Mouse (Mus musculus) bone marrow, adult 2 months (tissue): ENCODE data around the gene Kdm5a. TPM values are rescaled to one million over a fixed set of nuclear protein-coding genes. Genes with fewer than 3 reads are reported as not detected.

Source experiments
- H3K27ac ChIP-seq: fragments of 200-500 bp; 2 replicates; pipeline ENCODE4 v1.5.1; 2012; ENCODE audit warnings: low read depth, mild to moderate bottlenecking, control low read depth, inconsistent platforms, low read length; ENCODE audit not compliant: control insufficient read depth, poor library complexity, insufficient read depth
- H3K4me1 ChIP-seq: fragments of 200-500 bp; 2 replicates; pipeline ENCODE4 v1.6.1; 2011; ENCODE audit warnings: low read length; ENCODE audit not compliant: control insufficient read depth, insufficient read depth
- H3K4me3 ChIP-seq: fragments of 200-500 bp; replicated peaks from 2 replicates; pipeline ENCODE3; 2011; ENCODE audit warnings: mild to moderate bottlenecking, low read depth, low read length, control low read depth; ENCODE audit not compliant: control insufficient read depth
- CTCF ChIP-seq: fragments of 200-500 bp; IDR thresholded peaks from 2 replicates; pipeline ENCODE4 v1.5.1; 2011; ENCODE audit warnings: low read length, control low read depth; ENCODE audit not compliant: control insufficient read depth, insufficient read depth
- POLR2A ChIP-seq: fragments of 200-500 bp; IDR thresholded peaks from 2 replicates; pipeline ENCODE4 v1.6.1; 2011; ENCODE audit warnings: low read depth, mild to moderate bottlenecking, control low read depth, low read length, borderline replicate concordance; ENCODE audit not compliant: control insufficient read depth
- WGBS: fragments of 180-500 bp; shearing (Covaris S2); methylation state at CpG from one replicate; pipeline ENCODE4 v1.1.7; 2018; 5-methylcytosine and 5-hydroxymethylcytosine counted together
- polyA plus RNA-seq: library from polyadenylated mRNA; stranded (reverse); fragments of >200 nt; gene quantifications from 2 replicates; pipeline ENCODE4 v1.2.4, GENCODE M21; 2011; ENCODE audit warnings: low replicate concordance; ENCODE audit not compliant: missing spikeins, insufficient read depth, insufficient read length

Kdm5a gene
- polyA plus RNA-seq, 1 experiment: 51.3 TPM

DNA sequence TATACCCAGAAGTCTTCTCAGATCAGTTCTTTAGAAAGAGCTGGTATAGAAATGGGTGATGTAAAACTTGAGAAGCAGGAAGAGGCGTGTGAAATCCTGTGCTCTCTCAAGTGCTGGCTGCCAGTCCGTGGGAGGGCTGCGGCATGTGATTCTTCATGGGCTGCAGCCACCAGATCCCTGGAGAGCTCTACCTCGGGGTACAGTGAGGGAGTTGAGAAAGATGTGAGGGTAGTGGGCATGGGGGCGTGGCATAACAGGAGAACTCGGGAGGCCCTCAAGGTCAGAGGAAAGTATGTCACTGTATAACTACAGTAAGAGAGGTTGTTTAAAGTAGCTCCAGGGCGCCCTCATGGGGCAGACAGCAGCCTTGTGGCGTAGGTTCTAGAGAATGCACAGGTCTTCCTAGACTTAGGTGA is 119.3 kb downstream of the Kdm5a start:
- TF ChIP-seq POLR2A: no peak
- peak; percentile 68 for TF ChIP-seq CTCF
- WGBS: 24% methylated on average over 8 of the region's 8 CpGs
- peaks cover 15% of the 10 kb centered on the region for H3K4me1 ChIP-seq
- no peak overlapping the region for H3K4me3 ChIP-seq
- peak overlapping the region; percentile 52; the same call in 1 of the 2 replicates for H3K27ac ChIP-seq

DNA sequence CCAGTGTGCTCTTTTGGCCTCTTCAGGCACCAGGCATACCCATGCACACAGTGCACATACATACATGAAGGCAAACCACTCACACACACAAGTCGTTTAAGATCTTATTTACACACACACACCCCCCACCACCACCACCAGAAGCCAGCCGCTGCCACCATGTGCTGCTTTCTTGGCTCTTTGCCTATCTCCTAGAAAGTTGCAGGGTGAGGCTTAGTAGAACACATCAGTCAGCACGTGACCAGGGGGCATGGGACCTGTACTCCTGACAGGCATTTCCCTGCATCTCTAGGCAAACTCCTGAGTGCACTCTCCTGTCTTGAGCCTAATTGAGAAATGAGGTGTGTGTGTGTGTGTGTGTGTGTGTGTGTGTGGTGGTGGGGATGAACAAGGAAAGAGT is 121.1 kb downstream of the Kdm5a start:
- no peak for TF ChIP-seq CTCF
- TF ChIP-seq POLR2A: no peak
- H3K4me3 ChIP-seq: no peak overlapping the region
- WGBS: 21% methylated on average over 3 of the region's 3 CpGs
- no peak overlapping the region for H3K27ac ChIP-seq
- peaks cover 12% of the 10 kb centered on the region for H3K4me1 ChIP-seq

DNA sequence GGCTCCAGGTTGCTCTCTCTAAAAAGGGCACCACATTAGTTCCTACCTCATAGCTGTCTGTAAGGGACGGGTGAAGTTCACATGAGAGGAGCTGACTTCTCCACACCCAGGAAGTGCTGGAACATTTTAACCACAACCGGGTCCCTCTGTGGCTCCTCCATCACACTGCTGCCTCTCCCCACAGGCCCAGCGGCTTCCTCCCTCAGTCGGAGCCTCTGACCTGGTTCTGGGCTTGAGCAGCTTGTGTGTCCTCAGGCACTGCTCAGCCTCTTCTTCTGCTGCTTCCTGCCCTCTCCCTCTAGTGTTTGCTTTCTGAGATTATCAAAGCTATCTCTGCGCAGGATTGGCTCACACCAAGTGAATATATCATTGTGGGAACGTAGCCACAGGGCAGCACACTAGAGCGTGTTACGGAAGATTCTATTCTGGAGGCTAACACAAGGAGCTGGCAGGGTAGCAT is 122.2 kb downstream of the Kdm5a start:
- Histone ChIP-seq H3K4me1 (peaks cover 10% of the 10 kb centered on the region), H3K27ac (peak overlapping the region; percentile 17), H3K4me3 (no peak overlapping the region)
- WGBS: 10% methylated on average over 8 of the region's 8 CpGs
- TF ChIP-seq CTCF: no peak
- no peak for TF ChIP-seq POLR2A

DNA sequence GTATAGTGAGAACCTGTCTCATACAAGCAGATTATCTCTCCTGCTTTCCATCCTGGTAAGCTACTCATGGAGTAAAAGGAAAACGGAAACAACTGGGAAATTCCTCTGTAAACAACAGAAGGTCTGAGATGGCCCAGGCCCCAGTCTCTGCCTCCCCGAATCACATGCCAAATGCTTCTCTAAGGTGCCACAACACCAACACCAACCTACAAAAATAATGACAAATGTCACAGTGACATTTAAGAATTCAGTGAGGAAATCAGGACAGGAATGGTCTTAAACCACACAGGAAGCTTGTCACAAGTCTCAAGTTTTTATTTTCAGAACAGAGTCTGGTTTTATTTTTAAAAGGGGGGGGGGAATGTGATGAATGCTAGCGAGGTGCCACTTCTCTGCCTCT is 124.7 kb downstream of the Kdm5a start:
- H3K27ac ChIP-seq: no peak overlapping the region

DNA sequence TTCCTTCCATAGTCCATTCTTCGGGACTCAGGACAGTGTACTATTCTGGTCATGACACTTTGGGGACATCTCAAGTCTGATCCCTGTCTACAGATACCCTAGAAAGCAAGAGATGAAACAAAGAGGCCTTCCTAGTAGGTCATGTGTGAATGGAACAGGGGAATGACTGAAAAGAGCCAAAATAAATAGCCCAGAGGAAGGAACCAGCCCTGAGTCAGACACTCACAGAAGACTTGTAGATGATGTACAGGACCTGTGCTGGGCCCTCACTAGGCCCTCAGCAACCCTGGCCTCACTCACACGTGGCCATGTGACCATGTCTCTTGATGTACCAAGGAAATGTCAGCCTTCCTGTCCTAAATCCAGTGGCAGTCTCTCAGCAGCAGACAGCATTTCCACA is 125.5 kb downstream of the Kdm5a start:
- H3K27ac ChIP-seq: no peak overlapping the region
- 45% methylated on average over 2 of the region's 2 CpGs for WGBS
- H3K4me3 ChIP-seq: no peak overlapping the region
- H3K4me1 ChIP-seq: peaks cover 7% of the 10 kb centered on the region
- TF ChIP-seq CTCF (no peak), POLR2A (no peak)

More for the DNA sequence above, 124.7 kb downstream of the Kdm5a start:
- Histone ChIP-seq H3K4me3 (no peak overlapping the region), H3K4me1 (peaks cover 7% of the 10 kb centered on the region)
- 10% methylated on average over 3 of the region's 3 CpGs for WGBS
- TF ChIP-seq CTCF: no peak

DNA sequence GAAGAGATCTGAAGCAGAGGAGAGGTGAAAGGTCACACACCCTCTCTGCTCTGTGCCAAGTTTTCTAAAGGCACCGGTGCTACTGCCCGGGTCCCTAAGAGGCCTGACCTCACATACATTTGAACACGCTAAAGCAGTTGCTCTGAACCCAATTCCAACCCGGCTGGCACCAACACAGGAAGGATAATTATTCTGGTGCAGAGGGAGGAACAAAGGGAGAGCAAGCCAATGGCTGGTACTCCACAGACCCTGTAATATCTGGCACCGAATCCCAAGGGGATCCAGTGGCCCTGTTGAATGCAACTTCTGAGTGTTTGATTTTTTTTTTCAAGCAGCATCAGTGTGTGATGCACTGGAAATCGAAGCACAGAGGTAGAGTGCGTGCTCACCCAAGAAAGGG is 127.1 kb downstream of the Kdm5a start:
- Histone ChIP-seq H3K4me1 (peaks cover 3% of the 10 kb centered on the region), H3K4me3 (no peak overlapping the region), H3K27ac (no peak overlapping the region)
- TF ChIP-seq CTCF: no peak
- no peak for TF ChIP-seq POLR2A
- WGBS: 86% methylated on average over 7 of the region's 7 CpGs

DNA sequence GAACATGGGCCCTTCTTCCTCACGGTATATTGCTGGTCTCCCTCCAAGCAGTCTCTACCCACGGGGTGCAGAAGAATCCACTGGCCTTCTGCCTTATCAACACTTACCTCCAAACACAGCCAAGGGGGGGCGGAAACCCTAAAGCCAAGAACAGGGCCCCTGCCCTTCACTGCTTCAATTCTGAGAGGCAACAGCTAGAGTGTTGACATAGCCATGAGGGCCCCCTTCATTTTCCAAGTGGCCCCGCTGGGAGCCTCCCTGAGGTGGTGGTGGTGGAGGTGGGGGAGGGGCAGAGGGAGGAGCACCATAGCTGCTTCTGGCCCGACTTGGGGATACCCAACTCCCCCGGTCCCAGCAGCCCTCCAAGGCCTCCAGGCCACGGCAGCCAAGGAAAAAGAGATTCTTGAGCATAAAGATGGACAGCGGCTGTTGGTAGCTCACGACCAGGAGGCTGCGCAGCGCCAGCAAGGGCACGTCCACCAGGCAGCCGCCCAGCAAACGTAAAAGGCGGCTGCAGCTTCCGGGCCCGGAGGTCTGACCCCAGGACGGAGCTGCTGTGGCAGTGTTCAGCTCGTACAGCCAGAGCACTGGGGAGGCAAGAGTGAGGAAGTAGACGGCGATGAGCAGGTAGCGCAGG is 128.1 kb downstream of the Kdm5a start:
- 23% methylated on average over 22 of the region's 22 CpGs for WGBS
- TF ChIP-seq POLR2A: no peak
- no peak for TF ChIP-seq CTCF
- H3K27ac ChIP-seq: no peak overlapping the region; the same call in 1 of the 2 replicates
- H3K4me1 ChIP-seq: no peaks in the 10 kb centered on the region; the same call in none of the 2 replicates
- H3K4me3 ChIP-seq: no peak overlapping the region

DNA sequence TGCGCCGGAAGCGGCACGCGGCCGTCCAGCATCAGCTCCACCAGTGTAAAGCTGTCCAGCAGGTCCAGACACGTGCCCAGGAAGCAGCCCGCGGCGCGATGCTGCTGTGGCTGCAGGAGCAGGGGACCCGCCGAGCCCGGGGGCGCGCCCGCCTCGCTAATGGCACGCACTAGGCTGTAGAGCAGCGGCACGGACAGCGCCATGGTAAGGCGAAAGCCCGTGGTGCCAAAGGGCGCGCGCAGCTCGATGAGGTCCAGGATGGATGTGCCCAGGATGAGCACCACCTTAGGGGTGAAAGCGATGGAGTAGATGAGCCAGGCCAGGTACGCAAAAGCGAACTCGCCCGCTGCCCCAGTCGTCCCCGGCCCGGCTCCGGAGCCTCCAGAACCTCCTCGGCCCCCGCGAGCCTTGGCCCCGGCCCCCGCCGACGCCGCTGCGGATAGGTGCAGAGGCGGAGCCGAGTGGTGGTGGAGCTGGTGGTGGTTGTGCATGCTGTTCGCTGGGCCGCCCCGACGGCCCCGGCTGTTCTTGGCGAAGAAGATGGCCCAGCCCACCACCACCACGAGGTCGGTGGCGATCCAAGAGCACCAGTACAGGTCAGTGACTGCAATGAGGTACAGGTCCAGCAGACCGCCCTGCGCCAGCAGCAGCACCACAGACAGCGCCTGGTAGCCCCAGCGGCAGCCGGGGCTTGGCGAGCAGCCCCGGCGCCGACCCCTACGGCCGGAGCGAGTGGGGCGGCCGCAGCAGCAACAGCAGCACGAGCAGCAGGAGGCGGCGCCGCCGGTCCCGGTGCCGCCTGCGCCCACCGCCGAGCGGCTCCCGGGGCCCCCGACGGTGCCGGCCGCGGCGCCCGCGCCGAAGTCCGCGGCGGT is 128.8 kb downstream of the Kdm5a start:
- no peak overlapping the region for H3K4me3 ChIP-seq
- WGBS: 2% methylated on average over 92 of the region's 95 CpGs
- H3K4me1 ChIP-seq: no peaks in the 10 kb centered on the region; the same call in 1 of the 2 replicates
- TF ChIP-seq CTCF: no peak
- TF ChIP-seq POLR2A: peak; percentile 21; the same call in 1 of the 2 replicates
- no peak overlapping the region; the same call in 1 of the 2 replicates for H3K27ac ChIP-seq
